Mouse (Mus musculus): Measurements from ENCODE around the gene Gas7.

The Gas7 gene

DNA sequence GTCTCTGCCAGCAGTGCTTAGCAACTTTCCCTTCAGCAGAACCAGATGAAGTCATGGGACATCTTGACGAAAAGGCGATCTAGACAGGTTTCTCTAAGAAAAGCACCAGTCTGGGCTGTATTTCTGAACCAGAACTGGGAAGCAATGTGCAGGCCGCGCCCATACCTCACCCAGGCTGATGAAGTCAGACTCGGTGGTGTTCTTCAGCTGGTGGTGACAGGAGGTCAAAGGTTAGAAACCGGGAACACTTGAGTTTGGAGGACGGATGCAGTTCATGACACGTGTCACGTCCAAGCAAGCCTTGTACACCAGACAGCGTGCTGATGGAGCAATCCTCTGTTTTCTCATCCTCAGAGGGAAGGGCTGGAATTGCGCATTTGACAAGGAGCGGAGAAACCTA is 32.9 kb downstream of the Gas7 start:
- in situ Hi-C loops (cut with MboI; ENCODE audit: low sequenced_read_pairs) = no loop called here

DNA sequence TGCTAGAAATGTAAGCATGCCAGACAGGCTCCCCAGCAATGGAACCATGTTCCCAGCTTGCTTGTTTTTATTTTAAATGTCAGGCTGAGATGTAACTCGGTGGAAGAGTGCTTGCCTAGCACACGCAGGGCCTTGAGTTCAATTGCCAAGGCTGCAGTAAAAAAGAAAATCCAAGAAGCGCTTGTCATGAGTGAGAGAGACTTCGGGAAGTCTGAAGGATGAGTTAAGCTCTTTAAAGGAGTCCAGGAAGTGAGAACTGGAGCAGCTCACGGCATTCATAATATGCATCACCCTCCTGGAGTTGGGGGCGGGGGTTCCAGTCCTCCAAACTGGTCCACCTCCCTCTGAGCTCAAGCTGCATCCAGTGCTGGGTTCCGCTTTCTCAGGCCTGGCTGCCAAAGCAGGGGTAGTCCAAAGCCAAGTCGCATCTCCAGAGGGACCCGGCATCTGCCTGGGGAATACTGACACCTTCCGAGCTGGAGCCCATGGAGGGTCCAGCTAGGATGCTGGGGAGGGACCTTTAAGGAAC is 34.5 kb downstream of the Gas7 start:
- in situ Hi-C loops (cut with MboI; ENCODE audit: low sequenced_read_pairs) = no loop called here

DNA sequence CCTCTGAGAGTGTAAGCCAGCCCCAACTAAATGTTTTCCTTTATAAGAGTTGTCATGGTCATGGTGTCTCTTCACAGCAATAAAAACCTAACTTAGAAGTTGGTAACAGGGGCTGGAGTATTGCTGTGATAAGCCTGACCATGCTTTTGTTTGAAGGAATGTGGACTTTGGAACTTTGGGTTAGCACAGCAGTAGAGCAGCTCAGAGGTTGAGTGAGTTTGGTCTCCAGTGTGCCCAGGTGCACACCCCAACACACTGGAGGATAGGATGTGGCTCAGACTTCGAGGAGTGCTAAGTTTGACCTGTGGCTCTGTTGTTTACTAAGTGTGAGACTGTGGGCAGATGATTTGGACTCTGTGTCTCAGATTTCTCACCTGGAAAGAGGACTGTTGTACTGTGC is 41.6 kb downstream of the Gas7 start:
- in situ Hi-C loops (cut with MboI; ENCODE audit: low sequenced_read_pairs) = no loop called here

- in situ Hi-C loops (cut with MboI; ENCODE audit: low sequenced_read_pairs) = no loop called here
These were observed 44.9 kb downstream of the Gas7 start for GRCm38 (mm10) chr11:67500115-67500514.

DNA sequence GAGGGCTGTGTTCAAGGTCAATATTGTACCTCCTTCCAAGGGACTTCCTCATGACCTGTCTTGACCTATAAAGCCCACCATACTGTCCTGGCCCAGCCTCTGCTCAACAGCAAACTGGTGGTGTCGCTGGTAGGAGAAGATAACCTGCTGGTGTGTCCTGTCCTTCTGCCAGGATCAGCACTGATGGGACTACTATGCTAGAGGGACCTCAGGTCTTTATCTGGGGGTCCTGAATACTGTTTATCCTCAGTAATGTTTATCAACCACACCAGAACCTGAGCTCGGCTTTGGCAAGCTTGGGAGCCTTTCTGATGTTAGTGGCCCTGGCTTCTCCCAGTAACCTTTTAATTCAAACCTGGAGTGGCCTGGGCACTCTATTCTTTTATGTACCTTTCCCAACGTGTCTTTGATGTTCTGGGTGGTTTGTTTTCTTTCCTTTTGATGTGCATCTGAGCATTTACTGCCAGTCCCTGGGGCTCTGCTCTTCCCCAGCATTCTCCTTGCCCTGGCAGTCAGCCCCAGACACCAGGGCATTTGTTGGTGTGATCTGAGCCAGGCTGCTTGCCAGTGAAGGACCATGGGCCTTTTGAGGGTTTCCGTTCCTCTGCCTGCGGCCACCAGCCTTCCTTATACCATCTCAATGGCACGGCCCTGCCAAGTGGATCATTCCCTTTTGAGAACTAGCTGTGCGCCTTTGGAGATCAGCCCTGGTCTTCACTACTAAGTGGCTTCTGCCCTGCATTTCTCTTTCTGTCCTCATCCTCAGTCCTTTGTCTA is 46.4 kb downstream of the Gas7 start:
- in situ Hi-C loops (cut with MboI; ENCODE audit: low sequenced_read_pairs) = no loop called here

DNA sequence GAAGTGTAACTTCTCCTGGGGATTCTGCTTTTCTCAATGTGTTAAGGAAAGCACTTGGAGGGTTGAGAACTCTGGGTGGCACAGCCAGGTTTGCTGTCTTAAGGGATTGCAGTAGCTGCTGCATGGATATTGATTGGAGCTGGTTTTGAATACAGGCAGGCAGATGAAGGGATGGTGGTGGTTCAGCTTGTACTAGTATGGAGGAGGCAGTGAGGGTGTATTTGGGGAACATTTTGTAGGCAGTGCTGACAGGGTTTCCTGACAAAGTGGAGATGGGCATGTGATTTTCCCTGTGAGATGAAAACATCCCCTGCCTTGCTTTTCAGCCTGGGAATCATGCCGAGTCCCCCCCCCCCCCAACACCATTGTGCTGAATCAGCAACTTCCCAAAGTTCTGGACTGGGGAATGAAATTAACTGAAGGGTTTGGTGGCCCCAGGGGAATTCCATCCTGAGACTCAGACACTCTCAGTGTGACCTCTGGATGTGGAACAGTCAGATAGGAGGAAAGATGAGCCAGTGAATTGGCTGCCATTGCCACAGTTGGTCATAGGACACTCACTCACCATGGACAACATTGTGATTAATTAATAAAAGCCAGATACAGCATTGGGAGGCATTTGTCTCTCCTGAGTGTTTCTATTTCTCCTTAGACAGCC is 54.1 kb downstream of the Gas7 start:
- in situ Hi-C loops (cut with MboI; ENCODE audit: low sequenced_read_pairs) = no loop called here

DNA sequence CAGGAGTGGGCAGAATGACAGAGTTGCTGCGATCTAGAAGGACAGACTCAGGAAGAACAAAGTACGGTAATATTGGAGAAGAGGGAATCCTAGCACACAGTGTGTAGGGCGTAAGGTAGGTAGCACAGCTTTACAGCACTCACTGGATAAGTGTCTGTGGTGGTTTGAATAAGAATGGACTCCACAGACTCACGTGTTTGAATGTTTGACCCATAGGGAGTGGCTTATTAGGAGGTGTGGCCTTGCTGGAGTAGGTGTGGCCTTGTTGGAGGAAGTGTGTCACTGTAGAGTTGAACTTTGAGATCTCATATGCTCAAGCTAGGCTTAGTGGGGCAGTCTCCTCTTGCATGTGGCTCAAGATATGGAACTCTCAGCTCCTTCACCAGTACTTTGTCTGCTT is 55.6 kb downstream of the Gas7 start:
- in situ Hi-C loops (cut with MboI; ENCODE audit: low sequenced_read_pairs) = no loop called here

- in situ Hi-C loops (cut with MboI; ENCODE audit: low sequenced_read_pairs) = no loop called here
These were observed 57.8 kb downstream of the Gas7 start for GRCm38 (mm10) chr11:67513001-67513400.

DNA sequence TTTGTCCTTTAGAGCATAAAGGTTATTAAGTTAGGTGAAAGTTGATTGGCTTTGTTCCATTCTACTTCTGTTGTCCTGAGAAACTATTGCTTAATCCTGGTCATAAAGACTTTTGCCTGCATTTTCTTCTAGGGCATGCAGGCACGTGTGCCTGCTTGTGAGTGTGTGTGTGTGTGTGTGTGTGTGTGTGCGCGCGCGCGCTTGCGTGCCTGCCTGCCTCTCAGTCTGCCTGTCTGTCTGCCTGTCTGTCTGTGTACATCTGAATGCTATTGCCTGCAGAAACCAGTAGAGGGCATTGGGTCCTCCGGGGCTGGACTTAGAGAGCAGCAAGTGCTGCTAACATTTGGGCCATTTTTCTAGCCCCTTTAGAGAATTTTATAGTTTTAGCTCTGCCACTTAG is 59.2 kb downstream of the Gas7 start:
- in situ Hi-C loops (cut with MboI; ENCODE audit: low sequenced_read_pairs) = no loop called here

GRCm38 (mm10) chr11:67515020-67515911 is 60.0 kb downstream of the Gas7 start:
- in situ Hi-C loops (cut with MboI; ENCODE audit: low sequenced_read_pairs) = no loop called here

GRCm38 (mm10) chr11:67515912-67516305 is 60.7 kb downstream of the Gas7 start:
- in situ Hi-C loops (cut with MboI; ENCODE audit: low sequenced_read_pairs) = no loop called here

DNA sequence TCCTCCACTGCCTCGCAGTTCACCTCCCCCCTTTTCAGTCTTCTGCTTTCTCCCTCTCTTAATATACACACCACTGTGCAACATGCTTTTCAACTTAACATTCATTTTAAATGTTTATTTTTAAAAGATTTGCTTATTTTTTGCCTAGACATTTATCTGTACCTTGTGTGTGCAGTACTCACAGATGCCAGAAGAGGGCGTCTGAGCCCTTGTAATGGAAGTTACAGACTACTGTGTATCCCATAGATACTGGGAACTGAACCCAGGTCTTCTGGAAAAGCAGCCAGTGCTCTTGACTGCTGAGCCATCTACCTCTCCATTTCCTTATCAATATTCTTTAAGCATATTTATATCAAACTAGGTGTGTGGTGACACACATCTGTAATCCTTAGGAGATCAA is 62.5 kb downstream of the Gas7 start:
- in situ Hi-C loops (cut with MboI; ENCODE audit: low sequenced_read_pairs) = no loop called here

DNA sequence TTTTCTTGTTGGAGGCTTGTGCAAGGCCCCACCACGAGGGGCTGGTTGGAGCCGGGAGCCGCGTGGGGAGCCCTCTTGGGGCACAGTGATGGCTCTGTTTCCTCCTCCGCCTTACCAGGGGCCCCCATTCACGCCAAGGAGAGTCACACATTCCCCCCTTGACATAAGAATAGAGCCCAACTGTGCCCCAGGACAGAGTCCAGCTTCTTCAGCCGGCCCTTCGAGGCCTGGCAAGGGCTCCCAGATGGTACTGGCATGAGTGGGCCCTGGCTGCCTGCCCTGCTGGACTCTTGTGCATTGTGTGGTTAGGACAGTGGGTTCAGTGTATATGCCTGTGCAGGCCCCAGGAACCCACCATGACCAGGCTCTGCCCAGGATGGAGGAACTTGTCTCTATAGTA is 63.7 kb downstream of the Gas7 start:
- in situ Hi-C loops (cut with MboI; ENCODE audit: low sequenced_read_pairs) = no loop called here

DNA sequence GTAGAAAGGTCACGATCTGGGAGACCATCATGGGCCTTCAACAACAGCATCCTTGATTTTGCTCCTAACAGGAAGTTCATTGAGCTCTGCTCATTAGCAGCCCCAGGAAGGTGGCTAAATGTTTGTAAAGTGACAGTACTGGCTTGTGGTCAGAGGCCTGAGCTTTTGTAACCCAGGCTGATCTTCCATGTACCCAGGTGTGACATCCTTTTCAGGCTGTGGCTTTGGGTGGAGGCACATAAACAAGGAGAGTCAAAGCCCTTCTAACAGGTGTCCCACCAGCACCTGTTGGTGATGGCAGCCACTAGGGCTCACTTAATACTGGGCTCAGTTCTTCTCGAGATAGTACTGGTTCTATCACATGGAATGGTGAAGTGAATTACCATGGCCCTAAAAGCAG is 67.4 kb downstream of the Gas7 start:
- in situ Hi-C loops (cut with MboI; ENCODE audit: low sequenced_read_pairs) = no loop called here

DNA sequence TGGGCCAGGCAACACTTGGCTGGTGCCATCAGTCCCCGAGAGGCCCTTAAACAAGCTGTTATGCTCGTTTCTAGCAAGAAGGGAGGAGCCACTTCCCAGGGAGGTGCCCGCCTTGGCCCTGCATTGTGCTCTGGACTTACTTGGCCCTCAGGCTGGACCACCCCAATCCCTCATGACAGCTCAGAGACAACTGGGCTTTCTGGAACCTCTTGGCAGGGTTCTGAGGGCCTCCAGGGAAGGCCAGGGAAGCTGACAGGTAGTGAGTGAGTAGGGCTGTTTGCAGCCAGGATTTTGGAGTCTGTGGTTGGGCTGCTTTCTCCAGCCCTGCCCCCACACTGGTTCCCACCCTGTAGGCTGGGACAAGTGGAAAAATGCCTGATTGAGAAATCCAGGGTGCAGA is 68.6 kb downstream of the Gas7 start:
- in situ Hi-C loops (cut with MboI; ENCODE audit: low sequenced_read_pairs) = no loop called here

DNA sequence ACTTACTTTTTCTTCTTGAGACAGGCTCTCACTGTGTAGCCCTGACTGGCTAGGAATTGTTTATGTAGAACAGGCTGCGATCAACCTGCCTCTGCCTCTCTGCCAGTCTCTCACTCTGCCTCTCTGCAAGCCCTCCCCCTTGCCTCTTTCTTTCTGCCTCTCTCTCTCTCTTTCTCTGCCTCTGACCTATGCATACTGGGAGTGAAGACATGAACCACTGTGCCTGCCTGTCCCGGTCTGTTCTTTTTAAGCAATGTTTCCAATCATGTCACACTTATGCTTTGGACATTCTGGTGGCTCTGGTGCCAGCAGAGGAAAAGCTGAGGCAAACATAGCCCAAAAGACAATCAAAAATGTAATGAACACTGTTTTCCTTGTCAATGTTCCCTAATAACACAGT is 69.5 kb downstream of the Gas7 start:
- in situ Hi-C loops (cut with MboI; ENCODE audit: low sequenced_read_pairs) = no loop called here

GRCm38 (mm10) chr11:67525841-67526240 is 70.6 kb downstream of the Gas7 start:
- in situ Hi-C loops (cut with MboI; ENCODE audit: low sequenced_read_pairs) = no loop called here

GRCm38 (mm10) chr11:67526621-67527545 is 71.6 kb downstream of the Gas7 start:
- in situ Hi-C loops (cut with MboI; ENCODE audit: low sequenced_read_pairs) = no loop called here

DNA sequence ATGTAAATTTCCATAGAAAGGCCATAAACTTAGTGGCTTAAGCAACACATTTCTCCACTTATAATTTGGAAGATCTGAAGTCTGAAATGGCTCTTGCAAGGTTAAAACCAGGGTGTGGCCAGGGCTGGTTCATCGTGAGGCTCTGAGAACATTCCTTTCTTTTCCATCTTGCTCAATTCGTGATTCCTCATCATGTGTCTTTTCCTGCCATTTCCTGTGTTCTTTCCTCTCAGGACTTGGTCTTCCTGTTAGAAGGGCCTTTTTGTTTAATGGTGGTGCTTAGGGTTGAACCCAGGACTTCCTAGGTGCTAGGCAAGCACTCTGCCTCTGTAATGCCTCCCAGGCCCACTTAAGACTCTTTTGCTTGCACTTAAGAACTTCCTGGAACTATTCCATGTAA is 76.0 kb downstream of the Gas7 start:
- in situ Hi-C loops (cut with MboI; ENCODE audit: low sequenced_read_pairs) = no loop called here

GRCm38 (mm10) chr11:67531926-67532565 is 76.8 kb downstream of the Gas7 start:
- in situ Hi-C loops (cut with MboI; ENCODE audit: low sequenced_read_pairs) = no loop called here

Measured in CH12F3 (cell line).